Mouse (Mus musculus): ENCODE data around the gene Ctla4.
A peak's percentile ranks its signal among the peaks of the same experiment; 100 is the strongest.

Gene Ctla4

GRCm38 (mm10) chr1:60920493-60921355 lies 33.9 kb downstream of the Ctla4 start:
- DNase-seq (ENCODE audit: low read depth): peak; percentile 52

DNA sequence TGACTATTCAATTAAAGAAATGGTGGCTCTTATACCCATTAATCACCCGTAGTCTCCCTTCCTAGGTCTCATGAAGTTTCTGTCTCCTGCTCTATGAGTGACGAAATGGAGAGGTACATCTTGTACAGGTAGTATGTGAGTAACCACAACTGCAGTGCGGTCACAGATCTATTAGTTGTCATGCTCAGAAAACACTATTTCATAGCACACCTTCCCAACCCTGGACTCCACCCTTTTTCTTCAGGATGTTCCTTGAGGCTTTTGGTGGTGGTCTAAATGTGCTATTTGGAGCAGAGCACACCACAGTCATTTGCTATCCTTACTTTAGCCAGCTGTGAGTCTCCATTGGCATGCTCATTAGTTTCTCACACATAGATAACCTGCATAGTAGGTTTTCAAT lies 42.2 kb downstream of the Ctla4 start:
- no peak for DNase-seq (ENCODE audit: low read depth)

GRCm38 (mm10) chr1:60930397-60930796 lies 43.6 kb downstream of the Ctla4 start:
- DNase-seq (ENCODE audit: low read depth): no peak

DNA sequence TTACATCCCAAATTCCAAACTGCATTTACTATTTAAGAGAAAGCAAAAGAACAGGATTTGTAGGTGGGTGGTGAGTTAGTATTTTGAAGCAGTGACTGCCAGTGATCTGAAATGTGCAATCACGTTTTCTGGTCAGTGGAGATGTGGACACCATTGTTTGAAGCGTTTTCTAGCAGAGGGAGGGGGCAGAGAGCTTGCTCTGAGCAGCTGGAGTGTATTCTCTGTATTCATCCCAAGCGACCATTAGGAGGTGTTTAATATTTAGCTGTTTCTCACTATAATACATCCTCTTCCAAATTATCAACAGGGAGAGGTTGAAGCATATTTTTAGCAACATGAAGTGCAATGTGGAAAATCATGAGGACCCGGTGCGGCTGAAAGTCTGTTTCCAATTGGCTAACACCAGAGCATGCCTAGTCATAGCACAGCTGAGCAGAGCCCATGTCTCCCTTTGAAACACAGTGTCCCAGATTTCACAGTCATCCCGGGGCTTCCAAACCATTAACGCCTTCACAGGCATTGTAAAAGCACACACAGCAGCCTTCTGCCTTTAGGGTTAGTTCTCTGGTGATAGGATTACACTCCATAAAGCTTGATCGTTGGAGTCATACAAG lies 49.3 kb downstream of the Ctla4 start:
- no peak for DNase-seq (ENCODE audit: low read depth)

DNA sequence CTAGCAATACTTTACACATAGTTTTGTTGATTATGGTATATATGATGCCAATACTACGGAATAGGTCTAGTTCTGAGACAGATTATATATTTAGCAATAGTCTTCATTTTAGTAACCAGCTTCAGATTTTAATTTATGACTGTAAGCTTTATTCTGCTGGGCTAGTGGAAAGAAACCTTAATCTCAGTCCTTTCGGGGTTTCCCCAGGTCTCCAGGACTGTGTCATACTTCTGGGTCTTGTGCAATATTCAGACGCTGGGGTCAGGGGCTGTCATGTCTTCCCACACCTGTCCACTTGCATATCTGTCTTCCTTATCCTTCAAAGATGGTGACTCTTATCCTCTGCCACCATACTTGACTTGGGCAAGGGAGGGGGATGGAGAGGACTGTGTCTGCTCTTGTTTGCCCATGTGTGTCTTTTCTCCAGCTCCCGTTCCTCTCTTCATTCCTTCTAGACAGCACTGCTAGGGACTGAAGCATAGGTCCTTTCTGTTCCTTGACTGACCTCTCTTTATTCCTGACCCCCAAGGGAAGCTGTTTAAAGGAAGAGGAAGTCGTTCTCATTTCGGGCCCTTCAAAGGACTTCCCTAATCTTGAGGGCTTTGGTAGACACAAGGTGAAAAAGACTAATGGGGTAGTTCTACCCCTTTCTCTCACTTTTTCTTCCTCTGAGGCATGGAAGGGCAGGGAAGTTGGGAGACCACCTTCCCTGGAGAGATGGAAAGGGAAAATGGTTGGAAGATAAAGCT lies 50.3 kb downstream of the Ctla4 start:
- no peak for DNase-seq (ENCODE audit: low read depth)

DNA sequence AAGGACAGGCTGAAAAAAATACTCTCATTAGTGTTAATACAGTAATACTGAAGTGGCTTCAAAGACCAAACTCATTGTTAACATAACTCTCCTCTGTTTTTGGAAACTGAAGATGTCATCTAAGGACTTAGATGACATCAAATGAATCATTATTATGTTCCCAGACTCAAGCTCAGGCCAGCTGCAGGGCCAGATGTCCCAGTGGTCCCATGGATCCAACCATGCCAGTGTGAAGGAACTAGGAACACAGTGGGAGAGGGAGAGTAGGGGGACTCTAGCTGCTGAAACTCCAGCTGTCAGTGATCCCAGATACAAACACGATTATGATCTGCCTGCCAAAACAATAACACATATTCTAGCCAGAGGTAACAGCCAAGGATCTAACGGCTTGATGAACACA lies 51.5 kb downstream of the Ctla4 start:
- DNase-seq (ENCODE audit: low read depth): no peak

GRCm38 (mm10) chr1:60938974-60939373 lies 52.2 kb downstream of the Ctla4 start:
- no peak for DNase-seq (ENCODE audit: low read depth)

- no peak for DNase-seq (ENCODE audit: low read depth)
These were observed 53.2 kb downstream of the Ctla4 start for GRCm38 (mm10) chr1:60940023-60940422.

DNA sequence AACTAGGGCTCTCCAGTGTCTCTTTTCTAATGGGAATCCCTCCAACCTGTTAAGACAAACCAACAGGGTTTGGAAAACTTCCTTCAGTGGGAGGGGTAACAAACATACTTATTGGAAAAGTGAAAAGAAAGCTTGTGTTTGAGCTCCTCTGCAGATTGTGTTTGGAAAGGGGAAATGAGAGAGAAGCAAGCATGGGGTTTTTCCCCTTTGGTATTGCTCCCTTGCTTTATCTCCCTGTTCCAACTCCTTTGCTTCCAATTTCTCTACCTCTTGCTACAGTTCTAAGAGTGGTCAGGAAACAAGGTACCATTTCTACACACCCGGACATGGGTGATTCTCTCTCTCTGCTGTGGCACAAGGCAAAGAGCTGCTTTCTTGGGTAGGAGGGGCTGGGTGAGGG lies 53.8 kb downstream of the Ctla4 start:
- DNase-seq (ENCODE audit: low read depth): no peak

DNA sequence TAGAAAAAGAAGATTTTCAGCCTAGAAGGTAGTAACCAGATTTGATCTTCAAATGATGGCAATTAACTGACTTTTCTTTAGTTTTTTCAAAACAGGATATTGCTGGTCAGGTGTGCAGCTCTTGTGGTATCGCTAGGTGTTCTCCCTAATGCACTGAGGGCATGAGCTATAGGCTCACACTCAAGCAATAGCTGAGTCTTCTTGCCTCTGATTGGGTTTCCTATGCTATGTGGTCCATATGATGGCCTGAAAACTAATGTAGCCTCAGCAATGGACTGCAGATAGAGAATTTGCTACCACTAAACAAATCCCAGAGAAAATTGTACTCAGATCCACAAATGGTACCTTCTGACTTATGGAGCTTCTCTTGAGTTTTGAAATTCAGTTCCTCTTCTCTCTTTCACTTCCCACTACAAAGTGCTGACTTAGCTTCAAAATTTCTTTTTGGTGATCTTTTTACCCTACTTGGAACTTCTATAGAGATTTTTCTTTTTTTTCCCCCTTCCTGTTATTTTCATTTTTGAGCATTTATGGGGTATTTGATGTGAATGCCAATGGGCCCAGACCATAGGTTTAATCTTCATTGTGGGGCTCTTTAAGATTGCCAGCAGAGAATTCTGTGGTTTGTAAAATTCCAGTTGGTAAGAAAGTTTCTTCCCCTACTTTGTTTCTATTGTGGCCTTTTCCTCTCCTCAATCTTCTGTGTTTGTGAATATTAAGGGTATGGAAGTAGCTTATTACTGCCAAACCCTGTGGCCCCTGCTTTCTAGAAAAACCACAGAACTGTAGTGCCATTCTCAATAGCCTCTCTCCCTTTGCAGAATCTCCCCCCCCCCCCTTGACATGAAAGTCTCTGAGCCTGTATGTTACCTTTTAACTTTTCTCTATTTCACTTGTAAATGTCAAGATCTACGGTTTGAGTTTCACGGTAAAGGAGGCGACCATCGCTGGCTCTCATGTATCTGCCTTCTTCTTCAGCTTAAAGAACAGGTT lies 54.6 kb downstream of the Ctla4 start:
- peak; percentile 76 for DNase-seq (ENCODE audit: low read depth)

GRCm38 (mm10) chr1:60942921-60943320 lies 56.1 kb downstream of the Ctla4 start:
- DNase-seq (ENCODE audit: low read depth): no peak

- no peak for DNase-seq (ENCODE audit: low read depth)
These were observed 59.0 kb downstream of the Ctla4 start for GRCm38 (mm10) chr1:60945633-60946401.

- DNase-seq (ENCODE audit: low read depth): peak; percentile 46
These were observed 61.3 kb downstream of the Ctla4 start for GRCm38 (mm10) chr1:60948112-60948511.

- no peak for DNase-seq (ENCODE audit: low read depth)
These were observed 66.2 kb downstream of the Ctla4 start for GRCm38 (mm10) chr1:60952958-60953357.

DNA sequence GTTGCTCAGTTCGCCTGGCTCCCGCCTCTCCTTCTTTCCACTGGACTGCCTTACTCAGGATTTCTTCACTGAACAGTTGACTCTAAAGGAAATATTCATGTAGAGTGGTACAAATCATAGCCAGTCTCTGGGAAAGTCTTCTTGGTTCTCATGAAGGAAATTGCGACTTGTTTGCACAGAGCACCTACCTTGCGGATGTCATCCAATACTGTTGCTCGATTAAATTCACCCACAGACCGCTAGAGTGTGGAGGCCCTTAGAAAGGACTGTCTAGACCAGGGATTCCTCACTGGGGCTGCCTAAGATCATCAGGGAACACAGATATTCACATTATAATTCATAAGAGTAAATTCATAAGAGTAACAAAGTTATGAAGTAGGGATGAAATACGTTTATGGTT lies 66.9 kb downstream of the Ctla4 start:
- DNase-seq (ENCODE audit: low read depth): no peak

DNA sequence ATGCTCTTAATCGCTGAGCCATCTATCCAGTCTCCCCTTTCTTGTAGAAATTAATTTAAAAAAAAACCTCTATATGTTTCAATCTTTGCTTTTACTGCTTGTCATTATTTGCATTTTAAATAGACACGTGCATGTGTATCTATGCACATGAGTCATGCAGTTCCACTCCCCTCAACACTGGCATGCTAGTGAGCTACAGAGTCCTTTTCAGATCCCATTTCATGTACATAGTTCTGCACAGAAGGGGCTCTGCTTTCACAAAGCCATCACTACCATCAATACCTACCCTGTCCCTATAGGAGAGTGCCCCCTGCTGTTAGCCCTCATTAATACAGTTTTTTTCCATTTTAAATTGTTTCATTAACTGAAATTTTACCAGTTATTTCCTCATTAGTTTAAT lies 68.0 kb downstream of the Ctla4 start:
- peak; percentile 72 for DNase-seq (ENCODE audit: low read depth)

DNA sequence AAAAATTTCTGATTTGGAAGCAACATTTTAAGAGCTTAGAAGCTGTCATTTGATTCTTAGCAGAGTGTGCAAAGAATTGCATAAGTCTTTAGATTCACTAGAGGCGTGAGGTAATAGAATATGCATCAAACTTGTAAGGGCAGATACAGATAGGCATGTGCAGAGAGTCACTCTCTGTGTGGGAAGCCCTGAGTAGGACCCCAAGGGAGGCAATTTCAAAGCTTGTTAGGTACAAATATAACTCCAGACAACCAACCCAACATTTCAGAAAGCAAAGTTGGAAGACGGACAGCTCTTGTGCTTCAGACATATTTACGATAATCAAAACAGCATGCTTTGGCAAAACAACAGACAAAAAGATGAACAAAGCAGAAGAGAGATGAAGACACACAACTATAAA lies 68.4 kb downstream of the Ctla4 start:
- DNase-seq (ENCODE audit: low read depth): no peak

GRCm38 (mm10) chr1:60956196-60956595 lies 69.4 kb downstream of the Ctla4 start:
- no peak for DNase-seq (ENCODE audit: low read depth)

DNA sequence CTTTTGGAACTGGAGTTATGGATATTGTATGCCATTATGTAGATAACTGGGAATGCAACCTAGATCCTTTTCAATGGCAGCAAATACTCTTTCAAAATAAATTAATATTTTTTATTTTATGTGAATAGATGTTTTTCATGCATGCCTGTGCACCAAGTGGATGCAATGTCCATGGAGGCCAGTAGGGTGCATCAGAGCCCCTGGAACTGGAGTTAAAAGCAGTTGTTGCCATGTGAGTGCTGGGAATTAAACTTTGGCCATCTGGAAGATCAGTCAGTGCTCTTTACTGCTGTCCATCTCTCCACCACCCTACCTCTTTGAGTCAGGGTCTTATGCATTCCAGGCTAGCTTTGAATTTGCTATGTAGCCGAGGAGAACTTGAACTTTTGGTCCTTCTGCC lies 71.5 kb downstream of the Ctla4 start:
- no peak for DNase-seq (ENCODE audit: low read depth)

GRCm38 (mm10) chr1:60959246-60959645 lies 72.4 kb downstream of the Ctla4 start:
- no peak for DNase-seq (ENCODE audit: low read depth)

DNA sequence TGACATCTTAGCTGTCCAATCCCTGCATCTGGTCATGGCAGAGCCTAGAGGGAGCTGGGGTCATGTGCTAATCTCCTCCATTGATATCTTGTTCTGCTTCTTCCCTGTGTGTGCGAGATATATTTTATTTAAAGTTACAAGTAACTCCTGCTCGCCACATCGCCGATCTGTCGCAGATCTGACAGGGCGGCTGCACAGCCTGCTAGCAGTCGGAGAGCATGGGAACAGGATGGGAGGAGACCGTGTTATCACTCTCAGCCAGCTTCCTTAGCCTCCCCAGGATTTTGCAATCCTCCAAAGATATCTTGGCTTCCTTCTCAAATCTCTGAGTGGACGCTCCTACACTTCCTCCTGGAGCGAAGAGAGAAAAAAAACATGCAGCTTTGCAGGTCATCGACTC lies 73.7 kb downstream of the Ctla4 start:
- no peak for DNase-seq (ENCODE audit: low read depth)
